Mouse (Mus musculus) cerebellum, postnatal 36 days (tissue): ENCODE measurements at regions not wholly inside any gene's neighbourhood (a gene's known extent, or its start where the extent isn't known, plus 50 kb on each side); places are given as distances from the start of the nearest gene placed in this dataset.
"Not testable (repeated sequence)": the region's sequence is repeated elsewhere in the genome, so short reads cannot be mapped to it uniquely, and the experiment has no call there.

ENCODE experiments used
- DNase-seq, 2 experiments: peaks; one replicate each; pipeline ENCODE4 v3.0.0; 2021 to 2022; ENCODE audit warnings: mixed read lengths in 2 of 2

DNA sequence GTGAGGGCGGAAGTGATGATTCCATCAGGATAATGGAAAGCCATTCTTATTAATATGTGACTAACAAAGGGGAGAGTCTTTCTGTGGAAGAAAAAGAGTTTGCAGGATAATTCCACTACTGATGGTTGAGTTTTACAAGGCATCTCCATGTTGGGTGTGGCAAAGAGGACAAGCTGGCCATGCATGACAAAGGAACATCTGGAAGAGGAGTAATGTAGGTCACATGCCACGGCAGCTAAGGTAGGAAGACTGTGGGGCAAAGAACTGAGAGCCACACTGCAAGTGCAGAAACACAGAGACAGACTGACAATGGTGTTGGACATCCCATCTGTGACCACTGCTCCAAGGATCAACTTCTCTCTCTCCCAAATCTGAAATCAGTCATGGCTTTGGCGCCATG is 196.4 kb upstream of the Gdi2 start:
- DNase-seq, result no peak

GRCm38 (mm10) chr13:3343611-3344010 is 194.3 kb upstream of the Gdi2 start:
- no peak for DNase-seq

GRCm38 (mm10) chr13:3354912-3355311 is 183.0 kb upstream of the Gdi2 start:
- not testable (repeated sequence) for DNase-seq

DNA sequence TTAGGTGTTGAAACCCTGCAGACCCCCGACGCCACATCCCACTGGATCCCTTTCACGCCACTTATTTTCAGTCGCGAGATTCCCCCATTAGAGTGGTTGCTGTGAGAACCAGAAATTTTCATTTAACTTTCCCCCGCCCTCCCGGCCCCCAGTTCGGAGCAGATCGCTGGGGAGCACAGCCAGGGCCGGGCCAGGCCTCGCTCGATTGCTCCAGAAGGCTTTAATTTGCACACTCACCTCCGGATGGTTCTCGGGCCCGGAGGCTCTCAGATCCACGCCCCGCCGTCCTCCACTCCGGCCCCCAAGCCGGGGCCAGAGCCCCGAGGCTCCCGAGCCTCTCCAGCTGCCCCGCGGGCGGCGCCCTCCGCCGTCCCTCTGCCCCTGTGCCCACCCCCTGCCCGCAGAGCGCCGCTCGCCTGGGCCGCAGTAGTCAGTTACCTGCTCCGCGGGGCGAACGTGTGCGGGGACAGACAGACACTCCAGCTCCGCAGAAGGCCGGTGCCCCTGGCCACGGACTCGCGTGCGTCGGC is 179.7 kb upstream of the Gdi2 start:
- DNase-seq, result peak; percentile 5 to 8

- peak; percentile 7 to 14 for DNase-seq
Observed at GRCm38 (mm10) chr13:3358996-3359750, 178.7 kb upstream of the Gdi2 start.

DNA sequence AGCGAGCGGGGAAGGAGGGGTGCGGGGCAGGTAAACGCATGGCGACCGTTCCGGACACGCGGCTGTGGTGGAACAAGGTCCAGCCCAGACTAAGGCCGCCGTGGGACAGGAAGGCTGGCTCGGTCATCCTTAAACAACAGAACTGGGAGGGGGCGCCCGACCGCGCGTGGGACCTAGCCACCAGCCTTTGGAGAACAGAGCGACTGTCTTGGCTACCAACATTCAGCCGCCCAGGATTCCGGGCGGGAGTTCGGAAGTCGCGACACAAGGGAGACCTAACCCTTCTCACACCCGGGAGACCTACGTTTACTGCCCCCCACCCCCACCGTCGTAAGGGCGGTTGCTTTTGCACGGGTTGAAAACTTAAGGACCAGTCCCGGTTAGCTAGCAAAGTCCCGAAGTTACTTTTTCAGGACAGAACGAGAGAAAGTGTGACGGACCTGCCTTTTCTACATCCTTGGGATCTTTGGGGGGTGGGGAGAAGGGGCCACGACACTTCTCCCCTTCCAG is 178.1 kb upstream of the Gdi2 start:
- peak; percentile 30 to 40 for DNase-seq

DNA sequence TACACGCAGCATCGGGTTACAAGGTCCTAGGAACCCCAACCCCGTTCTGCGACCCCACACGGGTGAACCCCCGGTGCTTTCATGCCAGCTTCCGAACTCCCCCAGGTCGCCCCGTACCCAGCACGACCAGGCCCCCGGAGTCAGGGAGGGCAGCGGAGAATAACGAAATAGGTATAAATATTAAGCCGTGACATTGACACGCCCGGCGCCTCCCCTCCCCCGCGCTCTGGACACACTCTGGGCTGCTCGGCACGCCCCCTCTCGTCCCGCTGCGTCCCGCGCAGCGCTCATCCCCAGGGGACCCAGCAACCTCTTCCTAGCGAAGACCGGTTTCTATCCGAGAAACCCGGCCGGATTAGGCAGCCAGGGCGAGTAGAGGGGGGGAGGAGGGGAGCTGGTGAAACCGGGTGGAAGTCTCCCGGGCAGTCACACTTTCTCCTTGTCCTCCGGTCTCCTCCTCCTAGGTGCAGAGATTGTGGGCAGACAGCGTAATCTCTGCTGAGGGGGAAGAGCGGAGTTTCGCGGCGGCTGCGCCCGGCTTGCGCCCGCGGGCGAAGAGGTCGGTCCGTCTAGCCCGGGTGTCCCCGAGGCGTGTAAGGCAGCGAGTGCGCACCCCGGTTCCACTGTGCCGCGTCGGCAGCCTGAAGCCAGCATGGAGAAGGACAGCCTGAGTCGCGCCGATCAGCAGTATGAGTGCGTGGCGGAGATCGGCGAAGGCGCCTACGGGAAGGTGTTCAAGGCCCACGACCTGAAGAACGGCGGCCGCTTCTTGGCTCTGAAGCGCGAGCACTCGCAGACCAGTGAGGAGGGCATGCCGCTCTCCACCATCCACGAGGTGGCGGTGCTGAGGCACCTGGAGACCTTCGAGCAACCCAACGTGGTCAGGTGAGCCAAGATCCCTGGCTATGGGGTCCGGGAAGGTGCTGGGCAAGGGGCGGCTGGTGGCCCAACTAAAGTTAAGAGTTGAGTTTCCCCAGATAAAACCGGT is 177.1 kb upstream of the Gdi2 start:
- peak; percentile 64 to 66 for DNase-seq

GRCm38 (mm10) chr13:3372701-3373100 is 165.2 kb upstream of the Gdi2 start:
- DNase-seq, result no peak

GRCm38 (mm10) chr13:3373522-3374220 is 164.2 kb upstream of the Gdi2 start:
- DNase-seq, result not testable (repeated sequence)

DNA sequence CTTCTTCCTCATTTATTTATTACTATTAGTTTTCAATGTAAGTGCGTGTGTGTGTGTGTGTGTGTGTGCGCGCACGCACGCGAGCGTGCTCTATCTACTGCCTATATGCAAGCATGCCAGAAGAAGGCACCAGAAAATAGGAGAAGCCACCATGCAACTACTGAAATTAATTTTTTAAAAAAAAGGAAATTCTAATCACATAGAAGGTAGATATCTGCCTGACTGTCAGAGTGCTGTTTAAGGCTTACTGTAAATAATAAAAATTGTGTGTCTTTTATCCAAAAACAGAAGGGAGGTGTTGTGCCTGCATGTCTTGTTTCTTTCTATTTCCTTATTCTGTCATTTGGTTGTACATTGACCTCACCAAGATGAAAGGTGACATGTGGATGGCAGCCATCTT is 163.1 kb upstream of the Gdi2 start:
- DNase-seq, result no peak

GRCm38 (mm10) chr13:3377801-3378200 is 160.1 kb upstream of the Gdi2 start:
- not testable (repeated sequence) for DNase-seq

DNA sequence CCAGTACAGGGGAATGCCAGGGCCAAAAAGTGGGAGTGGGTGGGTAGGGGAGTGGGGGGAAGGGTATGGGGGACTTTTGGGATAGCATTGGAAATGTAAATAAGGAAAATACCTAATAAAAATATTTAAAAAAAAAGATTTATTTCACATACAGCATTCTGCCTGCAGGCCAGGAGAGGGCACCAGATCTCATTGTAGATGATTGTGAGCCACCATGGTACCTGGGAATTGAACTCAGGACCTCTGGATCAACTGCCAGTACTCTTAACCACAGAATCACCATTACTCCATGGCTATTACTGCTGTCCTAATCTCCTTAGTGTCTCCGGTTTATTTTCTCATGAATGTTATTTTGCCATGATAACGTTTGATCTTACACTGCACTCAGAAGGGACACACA is 132.1 kb upstream of the Gdi2 start:
- DNase-seq, result not testable (repeated sequence)

DNA sequence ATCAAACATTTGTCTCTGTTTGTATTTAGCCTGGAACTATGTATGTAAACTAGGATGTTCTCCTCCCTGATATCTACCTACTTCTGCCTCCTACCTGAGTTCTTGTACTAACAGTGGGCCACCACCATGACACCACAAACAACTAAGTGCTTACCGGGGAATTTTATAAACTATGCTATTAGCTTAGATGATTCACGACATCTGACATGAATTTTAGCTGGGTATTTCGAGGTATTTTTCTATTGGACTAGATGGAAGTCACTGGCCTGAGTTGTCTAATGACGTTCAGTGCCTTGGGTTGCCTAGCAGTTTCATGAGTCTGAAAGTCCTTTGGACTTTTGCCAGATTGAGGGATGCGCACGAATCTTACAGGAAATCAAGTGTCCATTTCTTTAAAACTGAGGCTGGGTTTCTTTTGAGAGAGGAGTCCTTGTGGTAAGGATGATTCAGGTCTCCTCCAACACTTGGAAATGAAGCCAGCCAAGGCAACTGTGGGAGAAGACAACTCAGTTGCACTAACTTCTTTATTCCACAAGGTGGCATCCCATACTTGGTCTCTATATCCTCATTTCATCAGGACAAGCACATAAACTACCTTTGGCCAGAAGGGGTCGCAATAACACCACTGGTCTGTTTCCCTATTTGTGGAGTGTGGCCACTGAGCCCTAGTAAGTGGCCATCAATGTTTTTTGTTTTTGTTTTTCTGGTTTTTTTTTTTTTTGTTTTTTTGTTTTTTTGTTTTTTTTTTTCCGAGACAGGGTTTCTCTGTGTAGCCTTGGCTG is 131.4 kb upstream of the Gdi2 start:
- DNase-seq, result peak; percentile 60 to 77

DNA sequence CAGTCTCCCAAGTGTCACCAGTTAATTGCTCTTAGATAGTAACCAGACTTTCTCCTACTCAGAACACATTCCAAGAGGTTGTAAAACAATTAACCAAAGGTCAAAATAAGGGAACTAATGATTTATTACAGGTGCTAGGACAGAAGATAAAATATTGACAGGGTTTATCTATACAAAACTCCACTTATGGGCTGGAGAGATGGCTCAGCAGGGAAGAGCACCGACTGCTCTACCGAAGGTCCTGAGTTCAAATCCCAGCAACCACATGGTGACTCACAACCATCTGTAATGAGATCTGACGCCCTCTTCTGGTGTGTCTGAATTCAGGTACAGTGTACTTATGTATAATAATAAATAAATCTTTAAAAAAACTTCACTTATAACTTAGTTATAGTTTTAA is 127.6 kb upstream of the Gdi2 start:
- DNase-seq, result not testable (repeated sequence)

DNA sequence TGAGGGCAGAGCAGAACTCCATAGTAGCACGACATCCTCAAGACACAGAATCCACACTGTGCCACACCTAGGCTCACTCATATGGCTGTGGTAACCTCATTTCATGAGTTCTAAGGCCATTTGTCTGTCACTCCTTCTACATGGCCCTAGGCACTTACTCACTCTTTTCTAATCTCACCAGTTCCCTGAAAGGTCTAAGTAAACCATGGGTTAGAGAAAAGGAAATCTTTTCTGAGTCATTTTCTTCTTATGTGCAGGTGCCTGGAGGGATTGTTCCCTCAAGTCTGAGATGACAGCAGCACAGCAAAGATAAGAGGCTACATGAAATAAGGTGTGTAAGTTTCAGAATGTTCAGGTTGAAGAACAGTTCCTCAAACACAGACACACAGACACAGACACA is 120.8 kb upstream of the Gdi2 start:
- no peak for DNase-seq

- DNase-seq, result not testable (repeated sequence)
Observed at GRCm38 (mm10) chr13:3455374-3455773, 82.5 kb upstream of the Gdi2 start.

DNA sequence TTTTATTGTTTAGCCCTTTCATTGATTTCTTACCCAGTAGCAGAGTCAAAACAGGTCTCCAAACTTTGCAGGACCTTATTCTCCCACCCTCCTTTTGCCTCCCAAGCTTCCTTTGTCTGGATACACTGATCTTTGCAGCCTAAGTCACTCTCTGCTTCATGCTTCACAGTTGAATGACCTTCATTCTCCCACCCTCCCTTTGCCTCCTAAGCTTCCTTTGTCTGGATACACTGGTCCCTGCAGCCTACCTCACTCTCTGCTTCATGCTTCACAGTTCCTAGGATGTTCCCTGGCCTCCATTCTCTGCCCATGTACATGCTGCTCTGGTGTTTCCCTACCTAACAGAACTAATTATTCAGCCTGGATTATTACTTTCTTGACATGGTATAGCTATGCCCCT is 61.0 kb upstream of the Gdi2 start:
- DNase-seq, result no peak

GRCm38 (mm10) chr13:3477997-3478728 is 59.7 kb upstream of the Gdi2 start:
- DNase-seq, result peak; percentile 57 to 65
